ENCODE assay signal across 9 mouse cellular contexts in the genomic region with DNA sequence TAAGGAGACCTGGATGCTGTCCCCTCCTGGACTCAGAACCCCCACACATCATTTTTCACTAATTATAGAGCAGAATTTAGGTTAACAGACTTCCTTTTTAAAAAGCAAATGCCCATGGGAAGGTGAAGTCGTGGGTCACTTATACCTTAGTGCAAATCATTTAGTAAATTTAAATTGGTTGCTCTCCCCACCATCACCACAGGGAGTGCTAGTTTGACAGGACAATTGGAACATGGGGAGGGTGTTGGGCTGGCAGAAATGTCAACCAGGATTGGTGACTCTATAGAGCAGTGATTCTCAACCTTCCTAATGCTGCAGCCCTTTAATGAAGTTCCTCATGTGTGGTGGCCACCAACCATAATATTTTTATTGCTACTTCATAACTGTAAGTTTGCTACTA. TPM values are rescaled to one million over a fixed set of nuclear protein-coding genes. Genes with fewer than 3 reads are reported as not detected.
A peak's percentile ranks its signal among the peaks of the same experiment; 100 is the strongest.
DNase-seq lines count a peak whose midpoint lies in the region; ATAC-seq and TF ChIP-seq lines count a peak whose summit lies in the region.
"Had no signal": no experiment of that assay in that cellular context is flagged by ENCODE, and none has a peak within 500 bp of the region (broad histone marks: within the 10 kb centered on the region; RNA-seq: fewer than 3 reads in every experiment).

No protein-coding gene starts in this region.

- H3K4me1 ChIP-seq in lung, adult 2 months (ENCODE audit: control insufficient read depth, insufficient read depth, low read length): peaks cover 3% of the 10 kb centered on the region; the same call in 1 of the 2 replicates
- H3K4me1 ChIP-seq in midbrain, embryonic 16.5 days (ENCODE audit: control insufficient read depth, insufficient read depth, low read length): peaks cover 22% of the 10 kb centered on the region

- H3K9ac ChIP-seq in midbrain, embryonic 16.5 days (ENCODE audit: low read depth, low read length): no peak overlapping the region

- TF ChIP-seq POLR2A in lung, adult 2 months (IDR thresholded peaks at IDR 0.05; ENCODE audit: borderline replicate concordance, extremely low read depth, low read depth, low read length): no peak

- WGBS in lung, adult 2 months: 28% methylated on average over 1 of the region's 1 CpGs
- 12% methylated on average over 1 of the region's 1 CpGs for WGBS in midbrain, embryonic 16.5 days

- peaks cover 33% of the 10 kb centered on the region for H3K27me3 ChIP-seq in midbrain, embryonic 16.5 days (ENCODE audit: control insufficient read depth, insufficient read depth, low read depth, low read length)

- H3K9me3 ChIP-seq in midbrain, embryonic 16.5 days (replicated peaks; ENCODE audit: control insufficient read depth, low read length, poor library complexity, severe bottlenecking): no peaks in the 10 kb centered on the region
- H3K9me3 ChIP-seq: hindbrain, embryonic 13.5 days had no signal

- ATAC-seq in midbrain, embryonic 16.5 days: no peak

- no peak overlapping the region for H3K4me3 ChIP-seq in lung, adult 2 months (replicated peaks; ENCODE audit: extremely low read depth, low read depth, low read length)
- H3K4me3 ChIP-seq in midbrain, embryonic 16.5 days (ENCODE audit: low read depth, low read length): no peak overlapping the region

- peak; percentile 20; the same call in 1 of the 2 replicates for TF ChIP-seq CTCF in lung, adult 2 months (IDR thresholded peaks at IDR 0.05; ENCODE audit: insufficient read depth, low read length)

- H3K36me3 ChIP-seq in midbrain, embryonic 16.5 days (ENCODE audit: control insufficient read depth, insufficient read depth, low read length): no peaks in the 10 kb centered on the region
- H3K36me3 ChIP-seq: hindbrain, embryonic 13.5 days had no signal

- peak; percentile 31 for DNase-seq in cerebellum, adult 9-10 months
- no peak for DNase-seq in cerebellum, postnatal 4 days (ENCODE audit: low spot score in 2 of 2)
- DNase-seq in lung, adult 2 months: no peak
- no peak for DNase-seq in lung, postnatal 25 days (ENCODE audit: low spot score)
- DNase-seq in heart, postnatal 4 days: peak; percentile 36
- DNase-seq in retina, postnatal 1 day: peak; percentile 64
- DNase-seq in left cerebral cortex, adult 11 months (ENCODE audit: low spot score): no peak

- H3K27ac ChIP-seq in midbrain, embryonic 16.5 days (ENCODE audit: low read length): no peak overlapping the region
- H3K27ac ChIP-seq: hindbrain, embryonic 13.5 days had no signal

- no peak overlapping the region for H3K4me2 ChIP-seq in midbrain, embryonic 16.5 days (ENCODE audit: low read length)

RNA-seq across cellular contexts. Expression of gene Itpka, which starts 3.1 kb away (rescaled TPM):
- polyA plus RNA-seq in lung, adult 2 months (2012; rRNA removed): 9.5 and 9.6 TPM in 2 replicates
- 1 to 10 TPM; 1.5 to 1.7 TPM for total RNA-seq in heart, postnatal 4 days (2021)
- 0.19 TPM in 2 replicates for polyA plus RNA-seq in midbrain, embryonic 16.5 days (2015; fragmentation: Nextera tagmentation; extraction: Ambion mirVana)

RNA-seq across cellular contexts. Expression of gene Ltk, which starts 14.9 kb away (rescaled TPM):
- 3.9 and 4.2 TPM in 2 replicates for polyA plus RNA-seq in lung, adult 2 months (2012; rRNA removed)
- under 1 TPM in 1 of 2 experiments, not detected in 1; 0.16 TPM for total RNA-seq in heart, postnatal 4 days (2021)
- 2.0 and 2.7 TPM in 2 replicates for polyA plus RNA-seq in midbrain, embryonic 16.5 days (2015; fragmentation: Nextera tagmentation; extraction: Ambion mirVana)

RNA-seq across cellular contexts. Expression of gene Rpap1, which starts 42.1 kb away (rescaled TPM):
- polyA plus RNA-seq in lung, adult 2 months (2012; rRNA removed): 21.6 and 24.5 TPM in 2 replicates
- total RNA-seq in heart, postnatal 4 days (2021): 10 to 100 TPM; 16.1 to 18.7 TPM
- 16.9 and 17.5 TPM in 2 replicates for polyA plus RNA-seq in midbrain, embryonic 16.5 days (2015; fragmentation: Nextera tagmentation; extraction: Ambion mirVana)

RNA-seq across cellular contexts. Expression of gene Tyro3, which starts 52.3 kb away (rescaled TPM):
- polyA plus RNA-seq in lung, adult 2 months (2012; rRNA removed): 11.8 and 16.4 TPM in 2 replicates
- total RNA-seq in heart, postnatal 4 days (2021): 1 to 10 TPM; 9.5 to 9.7 TPM
- polyA plus RNA-seq in midbrain, embryonic 16.5 days (2015; fragmentation: Nextera tagmentation; extraction: Ambion mirVana): 20.0 and 24.4 TPM in 2 replicates

Comparison
In these comparisons a context has a peak if more than half of its experiments do, and no peak if none do; other contexts are left out.
1. DNase-seq: peak in cerebellum, adult 9-10 months (single experiment), heart, postnatal 4 days (single experiment) and retina, postnatal 1 day (single experiment); none in cerebellum, postnatal 4 days (0 of 2), lung, adult 2 months (single experiment), lung, postnatal 25 days (single experiment) and left cerebral cortex, adult 11 months (single experiment).